Mouse (Mus musculus): ENCODE results near the gene Acad12. TPM values are rescaled to one million over a fixed set of nuclear protein-coding genes. Genes with fewer than 3 reads are reported as not detected.

Acad12 gene
- polyA plus RNA-seq, 1 experiment from 2014 or later: 6.4 TPM

DNA sequence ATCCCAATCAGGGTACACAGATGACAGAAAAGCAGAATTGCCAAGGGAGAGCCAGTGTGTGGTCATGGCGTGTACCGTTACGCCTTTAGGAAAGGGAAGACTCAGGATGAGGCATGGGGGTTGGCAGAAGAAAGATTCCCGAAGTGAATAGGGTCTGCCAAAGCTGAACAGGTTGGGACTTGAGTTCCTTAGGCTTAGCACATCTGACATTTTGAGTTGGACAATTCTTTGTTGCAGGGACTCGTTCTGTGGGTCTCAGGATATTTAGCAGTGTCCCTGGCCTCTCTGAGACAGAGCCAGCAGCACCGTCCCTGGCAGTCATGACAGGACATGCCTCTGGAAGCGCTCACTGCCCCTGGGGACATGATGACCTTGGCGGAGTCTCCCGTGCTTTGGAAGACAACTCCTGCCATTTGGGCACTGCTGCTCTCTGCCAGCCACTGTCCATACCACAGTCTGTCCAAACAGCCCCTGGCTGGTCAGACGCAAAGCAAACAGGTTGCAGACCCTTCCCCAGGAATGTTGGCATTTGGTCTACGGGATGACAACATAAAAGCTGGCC lies 41.7 kb downstream of the Acad12 start:
- no peak for DNase-seq (ENCODE audit: low spot score)
- ATAC-seq: no peak

DNA sequence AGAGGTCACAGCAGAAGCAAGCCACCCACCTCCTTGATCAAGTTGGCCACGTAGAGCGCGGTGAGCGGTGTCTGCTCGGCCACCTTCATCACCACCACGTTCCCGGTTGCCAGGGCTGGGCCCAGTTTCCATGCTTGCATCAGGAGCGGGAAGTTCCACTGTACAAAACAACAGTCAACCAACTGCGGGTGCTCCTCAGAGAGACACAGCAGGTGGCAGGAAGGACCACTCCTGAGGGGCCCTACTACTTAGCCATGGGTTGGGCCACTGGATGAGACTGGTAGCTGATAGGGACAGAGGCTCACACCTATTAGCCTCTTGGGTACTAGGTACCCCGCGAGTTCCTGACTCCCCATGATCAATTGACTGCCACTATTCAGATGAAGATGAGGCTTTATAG lies 42.9 kb downstream of the Acad12 start:
- 94% methylated on average over 11 of the region's 11 CpGs for WGBS
- Histone ChIP-seq H3K4me3 (ENCODE audit: low read depth, low read length) (no peak overlapping the region), H3K27me3 (replicated peaks; ENCODE audit: insufficient read depth, low read length) (no peaks in the 10 kb centered on the region), H3K27ac (ENCODE audit: low read length) (no peak overlapping the region), H3K4me2 (replicated peaks; ENCODE audit: low read depth, low read length) (no peak overlapping the region), H3K9ac (replicated peaks; ENCODE audit: low read depth) (no peak overlapping the region), H3K4me1 (ENCODE audit: insufficient read depth, low read depth, low read length) (peaks cover 3% of the 10 kb centered on the region; the same call in 1 of the 2 replicates), H3K36me3 (ENCODE audit: insufficient read depth, low read length) (peaks cover 70% of the 10 kb centered on the region), H3K9me3 (ENCODE audit: low read length) (no peaks in the 10 kb centered on the region)
- no peak for ATAC-seq
- no peak for DNase-seq (ENCODE audit: low spot score)
- TF ChIP-seq CTCF (IDR thresholded peaks at IDR 0.05) (no peak), EP300 (IDR thresholded peaks at IDR 0.05) (no peak)

More for the DNA sequence above, 41.7 kb downstream of the Acad12 start:
- Histone ChIP-seq H3K36me3 (ENCODE audit: insufficient read depth, low read length) (peaks cover 66% of the 10 kb centered on the region), H3K9ac (replicated peaks; ENCODE audit: low read depth) (no peak overlapping the region), H3K4me3 (ENCODE audit: low read depth, low read length) (no peak overlapping the region), H3K27me3 (replicated peaks; ENCODE audit: insufficient read depth, low read length) (no peaks in the 10 kb centered on the region), H3K9me3 (ENCODE audit: low read length) (no peaks in the 10 kb centered on the region), H3K27ac (ENCODE audit: low read length) (no peak overlapping the region), H3K4me2 (replicated peaks; ENCODE audit: low read depth, low read length) (no peak overlapping the region), H3K4me1 (ENCODE audit: insufficient read depth, low read depth, low read length) (no peaks in the 10 kb centered on the region)
- WGBS: 82% methylated on average over 11 of the region's 11 CpGs
- TF ChIP-seq EP300 (IDR thresholded peaks at IDR 0.05) (no peak), CTCF (IDR thresholded peaks at IDR 0.05) (no peak)

DNA sequence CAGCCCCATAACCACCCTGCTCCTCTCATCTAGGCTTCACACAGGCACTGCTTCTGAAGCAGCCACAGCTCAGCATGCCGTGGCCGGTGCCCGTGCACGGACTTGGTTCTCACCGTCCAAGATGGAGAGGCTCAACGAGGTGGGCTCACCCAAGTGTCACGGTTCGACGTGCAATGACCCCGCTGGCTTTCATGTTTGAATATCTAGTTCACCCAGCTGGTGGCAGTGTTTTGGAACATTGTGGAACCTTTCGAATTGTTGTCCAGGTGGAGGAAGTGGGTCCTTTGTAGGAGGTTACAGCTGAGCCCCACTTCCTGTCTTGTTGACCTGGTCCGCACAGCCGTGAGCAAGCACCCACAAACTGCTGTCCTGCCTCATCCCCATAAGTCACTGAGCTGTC lies 44.6 kb downstream of the Acad12 start:
- Histone ChIP-seq H3K27me3 (replicated peaks; ENCODE audit: insufficient read depth, low read length) (no peaks in the 10 kb centered on the region), H3K36me3 (ENCODE audit: insufficient read depth, low read length) (peaks cover 59% of the 10 kb centered on the region), H3K4me2 (replicated peaks; ENCODE audit: low read depth, low read length) (no peak overlapping the region), H3K9ac (replicated peaks; ENCODE audit: low read depth) (no peak overlapping the region), H3K27ac (ENCODE audit: low read length) (no peak overlapping the region), H3K4me3 (ENCODE audit: low read depth, low read length) (no peak overlapping the region), H3K4me1 (ENCODE audit: insufficient read depth, low read depth, low read length) (peaks cover 3% of the 10 kb centered on the region; the same call in 1 of the 2 replicates), H3K9me3 (ENCODE audit: low read length) (no peaks in the 10 kb centered on the region)
- no peak for ATAC-seq
- WGBS: 81% methylated on average over 13 of the region's 13 CpGs
- TF ChIP-seq CTCF (IDR thresholded peaks at IDR 0.05) (no peak), EP300 (IDR thresholded peaks at IDR 0.05) (no peak)
- DNase-seq (ENCODE audit: low spot score): no peak

DNA sequence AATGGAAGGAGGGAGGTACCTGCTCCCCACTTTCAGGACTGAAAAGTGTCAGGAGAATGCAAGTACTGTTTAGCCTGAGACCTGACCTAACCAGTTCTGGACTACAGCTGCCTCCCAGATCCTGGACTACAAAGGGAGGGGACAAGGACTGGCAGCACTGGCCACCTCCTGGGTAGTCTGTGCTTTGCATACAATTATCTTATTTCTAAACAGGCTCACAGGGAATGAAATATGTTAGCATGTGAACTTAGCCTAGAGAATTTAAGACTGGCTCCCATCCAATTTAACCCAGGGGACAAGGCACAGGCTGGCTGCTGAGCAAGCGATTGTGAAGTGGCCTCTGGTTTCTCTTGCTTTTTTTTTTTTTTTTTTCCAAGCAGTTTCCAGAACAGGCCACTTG lies 48.0 kb downstream of the Acad12 start:
- Histone ChIP-seq H3K27ac (ENCODE audit: low read length) (peak overlapping the region; percentile 78), H3K9ac (replicated peaks; ENCODE audit: low read depth) (no peak overlapping the region), H3K36me3 (ENCODE audit: insufficient read depth, low read length) (peaks cover 41% of the 10 kb centered on the region), H3K4me3 (ENCODE audit: low read depth, low read length) (no peak overlapping the region), H3K4me1 (ENCODE audit: insufficient read depth, low read depth, low read length) (peaks cover 3% of the 10 kb centered on the region; the same call in 1 of the 2 replicates), H3K4me2 (replicated peaks; ENCODE audit: low read depth, low read length) (no peak overlapping the region), H3K9me3 (ENCODE audit: low read length) (no peaks in the 10 kb centered on the region), H3K27me3 (replicated peaks; ENCODE audit: insufficient read depth, low read length) (no peaks in the 10 kb centered on the region)
- WGBS: 15% methylated on average over 1 of the region's 1 CpGs
- peak; percentile 80 for DNase-seq (ENCODE audit: low spot score)
- TF ChIP-seq CTCF (IDR thresholded peaks at IDR 0.05) (peak; percentile 28), EP300 (IDR thresholded peaks at IDR 0.05) (no peak)
- peak; percentile 76 for ATAC-seq

DNA sequence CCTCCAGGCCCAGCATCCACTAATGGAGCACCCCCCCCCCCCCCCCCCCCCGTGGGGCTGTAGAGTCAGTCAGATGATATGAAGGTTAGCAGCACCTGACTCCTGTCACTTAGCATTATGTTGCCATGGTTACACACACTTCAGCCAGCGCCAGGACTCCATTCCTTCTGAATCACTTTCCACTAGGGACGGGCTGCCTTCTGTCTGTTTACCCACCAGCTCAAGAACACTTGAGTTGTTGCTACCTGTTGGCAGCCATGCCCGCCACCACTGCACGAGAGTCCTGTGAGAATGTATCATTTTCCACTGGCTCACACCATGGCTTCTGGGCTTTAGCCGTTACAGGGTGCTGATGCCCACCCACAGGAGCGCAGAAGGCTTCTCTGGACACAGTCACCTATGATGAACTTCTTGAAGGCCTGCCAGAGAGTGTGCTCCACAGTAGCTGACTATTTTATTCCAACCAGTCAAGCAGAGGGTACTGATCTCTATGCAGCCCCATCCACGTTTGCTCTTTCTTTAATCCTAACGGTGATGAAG lies 48.8 kb downstream of the Acad12 start:
- Histone ChIP-seq H3K27ac (ENCODE audit: low read length) (peak overlapping the region; percentile 78), H3K4me1 (ENCODE audit: insufficient read depth, low read depth, low read length) (peaks cover 3% of the 10 kb centered on the region; the same call in 1 of the 2 replicates), H3K4me2 (replicated peaks; ENCODE audit: low read depth, low read length) (0 out of 2 replicates have a peak overlapping the region, but pooled peaks have one; percentile 14), H3K9ac (replicated peaks; ENCODE audit: low read depth) (no peak overlapping the region), H3K27me3 (replicated peaks; ENCODE audit: insufficient read depth, low read length) (no peaks in the 10 kb centered on the region), H3K4me3 (ENCODE audit: low read depth, low read length) (no peak overlapping the region), H3K9me3 (ENCODE audit: low read length) (no peaks in the 10 kb centered on the region), H3K36me3 (ENCODE audit: insufficient read depth, low read length) (peaks cover 39% of the 10 kb centered on the region)
- peak; percentile 88 for ATAC-seq
- peak; percentile 94 for DNase-seq (ENCODE audit: low spot score)
- TF ChIP-seq EP300 (IDR thresholded peaks at IDR 0.05) (peak; percentile 62; the same call in 1 of the 2 replicates), CTCF (IDR thresholded peaks at IDR 0.05) (no peak)
- 50% methylated on average over 8 of the region's 9 CpGs for WGBS

DNA sequence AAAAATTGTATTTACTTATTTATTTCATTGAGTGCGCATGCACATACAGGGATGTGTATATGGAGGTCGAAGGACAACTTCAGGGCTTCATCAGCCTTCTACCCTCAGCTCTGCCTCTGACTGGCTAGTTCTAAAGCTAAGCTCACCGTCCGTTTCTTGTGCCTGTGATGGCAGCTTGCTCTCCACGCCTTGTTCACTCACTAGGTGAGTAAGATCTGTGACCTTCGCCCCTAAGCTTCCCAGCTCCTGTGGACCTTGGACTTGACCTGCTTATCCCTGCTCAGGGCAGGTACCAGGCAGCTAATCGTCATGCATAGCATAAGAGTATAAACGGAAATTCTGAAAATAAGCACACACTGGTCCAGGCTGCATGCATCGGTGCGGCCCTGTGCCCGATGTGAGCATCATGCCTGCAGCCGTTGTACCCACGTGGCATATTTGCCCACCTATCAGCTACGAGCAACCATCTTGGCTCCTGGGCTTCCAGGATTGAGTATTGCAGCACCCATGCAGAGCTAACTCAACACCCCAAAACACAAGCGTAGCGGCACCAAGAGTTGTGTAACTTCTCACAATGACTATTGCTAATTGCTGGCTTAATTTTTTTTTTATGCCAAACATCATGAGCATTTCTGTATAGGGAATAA lies 52.6 kb downstream of the Acad12 start:
- no peak overlapping the region for H3K9ac ChIP-seq (replicated peaks; ENCODE audit: low read depth)
- no peak for TF ChIP-seq EP300 (IDR thresholded peaks at IDR 0.05)
- no peak for TF ChIP-seq CTCF (IDR thresholded peaks at IDR 0.05)
- no peak for ATAC-seq

More for the DNA sequence above, 52.6 kb downstream of the Acad12 start:
- no peak for DNase-seq (ENCODE audit: low spot score)
- Histone ChIP-seq H3K4me1 (ENCODE audit: insufficient read depth, low read depth, low read length) (peaks cover 3% of the 10 kb centered on the region; the same call in 1 of the 2 replicates), H3K27ac (ENCODE audit: low read length) (no peak overlapping the region), H3K27me3 (replicated peaks; ENCODE audit: insufficient read depth, low read length) (no peaks in the 10 kb centered on the region), H3K36me3 (ENCODE audit: insufficient read depth, low read length) (peaks cover 9% of the 10 kb centered on the region; the same call in 1 of the 2 replicates), H3K9me3 (ENCODE audit: low read length) (no peaks in the 10 kb centered on the region), H3K4me3 (ENCODE audit: low read depth, low read length) (no peak overlapping the region), H3K4me2 (replicated peaks; ENCODE audit: low read depth, low read length) (no peak overlapping the region)
- 87% methylated on average over 16 of the region's 16 CpGs for WGBS
